Mouse (Mus musculus) liver, postnatal 0 days (tissue): ENCODE results near the gene Ubl3.

Experiments used
- CTCF ChIP-seq: sonication (generic); IDR thresholded peaks from 2 replicates; pipeline ENCODE4 v1.5.1; 2016; ENCODE audit warnings: antibody characterized with exemption, low read depth
- EP300 ChIP-seq: IDR thresholded peaks from 2 replicates; pipeline ENCODE4 v1.6.1; 2016; ENCODE audit warnings: antibody characterized with exemption, low read depth, mild to moderate bottlenecking

GRCm38 (mm10) chr5:148488891-148489723 is 63.5 kb downstream of the Ubl3 start:
- TF ChIP-seq CTCF: no peak
- no peak for TF ChIP-seq EP300
